Mouse (Mus musculus) hindbrain, postnatal 0 days (tissue): ENCODE measurements around the gene Cep85l. TPM values are rescaled to one million over a fixed set of nuclear protein-coding genes. Genes with fewer than 3 reads are reported as not detected.

Source experiments
- ATAC-seq: fragments of 200-750 bp; cut with Nextera tagmentation; 2 replicates; pipeline ENCODE4 v1.8.0; 2017; ENCODE audit warnings: mild to moderate bottlenecking, moderate TSS enrichment, moderate library complexity
- DNase-seq: peaks from one replicate; pipeline ENCODE4 v3.0.0-alpha.2; 2015; ENCODE audit warnings: low spot score
- H3K27ac ChIP-seq: fragments of 300-500 bp; sonication (generic); 2 replicates; pipeline ENCODE4 v1.5.1; 2014; ENCODE audit warnings: mild to moderate bottlenecking
- H3K27me3 ChIP-seq: fragments of 300-500 bp; sonication (generic); 2 replicates; pipeline ENCODE4 v1.6.1; 2014; ENCODE audit warnings: low read length, mixed read lengths; ENCODE audit not compliant: insufficient read depth
- H3K36me3 ChIP-seq: fragments of 300-500 bp; sonication (generic); 2 replicates; pipeline ENCODE4 v1.6.1; 2014; ENCODE audit warnings: low read length, mixed read lengths; ENCODE audit not compliant: insufficient read depth
- H3K4me1 ChIP-seq: fragments of 300-500 bp; sonication (generic); 2 replicates; pipeline ENCODE4 v1.6.1; 2014; ENCODE audit warnings: antibody characterized with exemption, low read length, mixed read lengths; ENCODE audit not compliant: insufficient read depth
- H3K4me2 ChIP-seq: fragments of 300-500 bp; sonication (generic); 2 replicates; pipeline ENCODE4 v1.6.1; 2014; ENCODE audit warnings: low read depth, mild to moderate bottlenecking, low read length, moderate library complexity, mixed read lengths
- H3K4me3 ChIP-seq: fragments of 300-500 bp; sonication (generic); 2 replicates; pipeline ENCODE4 v1.5.1; 2014; ENCODE audit warnings: low read length
- H3K9ac ChIP-seq: fragments of 300-500 bp; sonication (generic); replicated peaks from 2 replicates; pipeline ENCODE4 v1.6.1; 2014; ENCODE audit warnings: mild to moderate bottlenecking, low read length, moderate library complexity, mixed read lengths
- H3K9me3 ChIP-seq: fragments of 300-500 bp; sonication (generic); 2 replicates; pipeline ENCODE4 v1.6.1; 2016; ENCODE audit warnings: low read length, mixed read lengths
- CTCF ChIP-seq: IDR thresholded peaks from 2 replicates; pipeline ENCODE4 v1.5.1; 2016; ENCODE audit warnings: antibody characterized with exemption, control low read depth, low read depth
- WGBS: fragments of 180-500 bp; shearing (Covaris S2); extraction: QIAGEN DNeasy Blood & Tissue Kit; methylation state at CpG from one replicate; pipeline ENCODE4 v1.1.7; 2014; 5-methylcytosine and 5-hydroxymethylcytosine counted together
- polyA plus RNA-seq: library from polyadenylated mRNA; unstranded; fragments of >200 nt; fragmentation: Nextera tagmentation; extraction: Ambion mirVana; gene quantifications from 2 replicates; pipeline ENCODE4 v1.2.1, GENCODE M21; 2015
- total RNA-seq: library from RNA; depleted of rRNA; stranded (reverse); fragments of >200 nt; gene quantifications from 2 replicates; pipeline ENCODE4 v1.2.3, GENCODE M21; 2014

The Cep85l gene
- total and polyA plus RNA-seq, 2 experiments from 2014 or later: 8.2 to 15.4 TPM

- DNase-seq (no peak), ATAC-seq (no peak)
- WGBS: 82% methylated on average over 3 of the region's 3 CpGs
- no peak overlapping the region for H3K9ac ChIP-seq
- H3K27ac ChIP-seq: no peak overlapping the region
- TF ChIP-seq CTCF: no peak
- H3K36me3 ChIP-seq: no peaks in the 10 kb centered on the region
- H3K4me2 ChIP-seq: no peak overlapping the region
- no peak overlapping the region for H3K4me3 ChIP-seq
- no peaks in the 10 kb centered on the region for H3K4me1 ChIP-seq
- H3K27me3 ChIP-seq: no peaks in the 10 kb centered on the region
- H3K9me3 ChIP-seq: no peaks in the 10 kb centered on the region
Measured at GRCm38 (mm10) chr10:53335974-53336373, 43.8 kb downstream of the Cep85l start.

GRCm38 (mm10) chr10:53335266-53335665 is 44.5 kb downstream of the Cep85l start:
- H3K4me3 ChIP-seq: no peak overlapping the region
- ATAC-seq (no peak), DNase-seq (no peak)
- no peaks in the 10 kb centered on the region for H3K36me3 ChIP-seq
- H3K4me2 ChIP-seq: no peak overlapping the region
- H3K27me3 ChIP-seq: no peaks in the 10 kb centered on the region
- TF ChIP-seq CTCF: no peak
- no peaks in the 10 kb centered on the region for H3K9me3 ChIP-seq
- 92% methylated on average over 2 of the region's 2 CpGs for WGBS
- H3K4me1 ChIP-seq: no peaks in the 10 kb centered on the region
- H3K27ac ChIP-seq: no peak overlapping the region
- H3K9ac ChIP-seq: no peak overlapping the region

- no peak for DNase-seq
- no peaks in the 10 kb centered on the region for H3K4me1 ChIP-seq
- no peak overlapping the region for H3K27ac ChIP-seq
- ATAC-seq: no peak
- WGBS: 78% methylated on average over 2 of the region's 2 CpGs
- H3K9ac ChIP-seq: no peak overlapping the region
- H3K4me3 ChIP-seq: no peak overlapping the region
- no peak overlapping the region for H3K4me2 ChIP-seq
- H3K36me3 ChIP-seq: no peaks in the 10 kb centered on the region
- TF ChIP-seq CTCF: no peak
- no peaks in the 10 kb centered on the region for H3K27me3 ChIP-seq
- no peaks in the 10 kb centered on the region for H3K9me3 ChIP-seq
Measured at GRCm38 (mm10) chr10:53332752-53333151, 47.0 kb downstream of the Cep85l start.

- Histone ChIP-seq H3K4me3 (no peak overlapping the region), H3K27me3 (no peaks in the 10 kb centered on the region), H3K4me1 (no peaks in the 10 kb centered on the region), H3K9me3 (no peaks in the 10 kb centered on the region), H3K27ac (no peak overlapping the region), H3K4me2 (no peak overlapping the region), H3K36me3 (no peaks in the 10 kb centered on the region), H3K9ac (no peak overlapping the region)
- WGBS: 78% methylated on average over 3 of the region's 3 CpGs
- DNase-seq (no peak), ATAC-seq (no peak)
- no peak for TF ChIP-seq CTCF
Measured at GRCm38 (mm10) chr10:53329257-53329656, 50.5 kb downstream of the Cep85l start.

- Histone ChIP-seq H3K4me2 (no peak overlapping the region), H3K4me1 (no peaks in the 10 kb centered on the region), H3K27ac (no peak overlapping the region), H3K36me3 (no peaks in the 10 kb centered on the region), H3K27me3 (no peaks in the 10 kb centered on the region), H3K9me3 (no peaks in the 10 kb centered on the region), H3K4me3 (no peak overlapping the region), H3K9ac (no peak overlapping the region)
- TF ChIP-seq CTCF: no peak
- no peak for ATAC-seq
- no peak for DNase-seq
Measured at GRCm38 (mm10) chr10:53326367-53326766, 53.4 kb downstream of the Cep85l start.

GRCm38 (mm10) chr10:53324663-53325062 is 55.1 kb downstream of the Cep85l start:
- H3K4me2 ChIP-seq: no peak overlapping the region
- no peak overlapping the region for H3K4me3 ChIP-seq
- no peak overlapping the region for H3K9ac ChIP-seq
- H3K27ac ChIP-seq: no peak overlapping the region
- ATAC-seq: no peak
- no peak for DNase-seq
- no peak for TF ChIP-seq CTCF
- H3K36me3 ChIP-seq: no peaks in the 10 kb centered on the region
- H3K9me3 ChIP-seq: no peaks in the 10 kb centered on the region
- H3K4me1 ChIP-seq: no peaks in the 10 kb centered on the region
- H3K27me3 ChIP-seq: no peaks in the 10 kb centered on the region
- WGBS: 65% methylated on average over 1 of the region's 1 CpGs

- Histone ChIP-seq H3K4me3 (no peak overlapping the region), H3K4me1 (no peaks in the 10 kb centered on the region), H3K27me3 (no peaks in the 10 kb centered on the region), H3K36me3 (no peaks in the 10 kb centered on the region), H3K9ac (no peak overlapping the region), H3K4me2 (no peak overlapping the region), H3K27ac (no peak overlapping the region), H3K9me3 (no peaks in the 10 kb centered on the region)
- no peak for TF ChIP-seq CTCF
- ATAC-seq: no peak
- DNase-seq: no peak
Measured at GRCm38 (mm10) chr10:53323367-53323766, 56.4 kb downstream of the Cep85l start.
